Mouse (Mus musculus) kidney, adult 2 months (tissue): Measurements from ENCODE around the gene Rassf5. TPM values are rescaled to one million over a fixed set of nuclear protein-coding genes. Genes with fewer than 3 reads are reported as not detected.

Experiments used
- DNase-seq: peaks from one replicate; pipeline ENCODE4 v3.0.0; 2021
- H3K27ac ChIP-seq: fragments of 200-500 bp; 2 replicates; pipeline ENCODE4 v1.5.1; 2012; ENCODE audit warnings: low read depth, low read length, control low read depth, inconsistent platforms; ENCODE audit not compliant: insufficient read depth
- H3K27me3 ChIP-seq: fragments of 200-500 bp; replicated peaks from 2 replicates; pipeline ENCODE4 v1.6.1; 2012; ENCODE audit warnings: mild to moderate bottlenecking, moderate library complexity, low read length, inconsistent platforms; ENCODE audit not compliant: control insufficient read depth, insufficient read depth
- H3K36me3 ChIP-seq: fragments of 200-500 bp; 2 replicates; pipeline ENCODE4 v1.6.1; 2012; ENCODE audit warnings: mild to moderate bottlenecking, moderate library complexity, low read length, inconsistent platforms; ENCODE audit not compliant: control insufficient read depth, insufficient read depth
- H3K4me1 ChIP-seq: fragments of 200-500 bp; 2 replicates; pipeline ENCODE4 v1.6.1; 2011; ENCODE audit warnings: low read length; ENCODE audit not compliant: control insufficient read depth, insufficient read depth
- H3K4me3 ChIP-seq: fragments of 200-500 bp; 2 replicates; pipeline ENCODE4 v1.5.1; 2011; ENCODE audit warnings: mild to moderate bottlenecking, low read depth, low read length, control low read depth; ENCODE audit not compliant: insufficient read depth
- CTCF ChIP-seq: fragments of 200-500 bp; conservative IDR thresholded peaks from 2 replicates; pipeline ENCODE4 v1.5.1; 2011; ENCODE audit warnings: low read depth, mild to moderate bottlenecking, control low read depth, low read length, moderate library complexity, mixed read lengths; ENCODE audit not compliant: insufficient read depth, insufficient read length
- POLR2A ChIP-seq: fragments of 200-500 bp; IDR thresholded peaks from one replicate; pipeline ENCODE4 v1.6.1; 2011; ENCODE audit warnings: low read depth, low read length, control low read depth
- WGBS: fragments of 180-500 bp; shearing (Covaris S2); methylation state at CpG from one replicate; pipeline ENCODE4 v1.1.7; 2018; 5-methylcytosine and 5-hydroxymethylcytosine counted together
- polyA plus RNA-seq: library from polyadenylated mRNA; depleted of rRNA; stranded (reverse); fragments of >200 nt; gene quantifications from 2 replicates; pipeline ENCODE4 v1.2.3, GENCODE M21; 2012

The Rassf5 gene
- polyA plus RNA-seq, 1 experiment, result 5.7 TPM

GRCm38 (mm10) chr1:131275577-131275976, 30.5 kb upstream of the Rassf5 start:
- H3K36me3 ChIP-seq, result no peaks in the 10 kb centered on the region
- no peaks in the 10 kb centered on the region; the same call in 1 of the 2 replicates for H3K4me1 ChIP-seq
- H3K4me3 ChIP-seq, result no peak overlapping the region
- no peak overlapping the region for H3K27ac ChIP-seq
- no peak for TF ChIP-seq CTCF
- no peak for DNase-seq
- 82% methylated on average over 14 of the region's 14 CpGs for WGBS
- H3K27me3 ChIP-seq, result no peaks in the 10 kb centered on the region

- Histone ChIP-seq H3K4me3 (no peak overlapping the region), H3K27me3 (no peaks in the 10 kb centered on the region), H3K4me1 (no peaks in the 10 kb centered on the region; the same call in 1 of the 2 replicates), H3K36me3 (no peaks in the 10 kb centered on the region), H3K27ac (no peak overlapping the region; the same call in 1 of the 2 replicates)
- no peak for TF ChIP-seq POLR2A
- WGBS, result 48% methylated on average over 22 of the region's 22 CpGs
- DNase-seq, result peak; percentile 87
Observed at GRCm38 (mm10) chr1:131274725-131275539, 29.9 kb upstream of the Rassf5 start.

- TF ChIP-seq POLR2A, result no peak
- TF ChIP-seq CTCF, result peak; percentile 89
- Histone ChIP-seq H3K27me3 (no peaks in the 10 kb centered on the region), H3K4me1 (no peaks in the 10 kb centered on the region; the same call in 1 of the 2 replicates), H3K27ac (no peak overlapping the region), H3K4me3 (no peak overlapping the region), H3K36me3 (no peaks in the 10 kb centered on the region)
- peak; percentile 80 for DNase-seq
- 48% methylated on average over 22 of the region's 22 CpGs for WGBS
Observed at GRCm38 (mm10) chr1:131269797-131270578, 24.9 kb upstream of the Rassf5 start.

- H3K27ac ChIP-seq, result no peak overlapping the region
- 83% methylated on average over 10 of the region's 10 CpGs for WGBS
- no peaks in the 10 kb centered on the region for H3K27me3 ChIP-seq
- no peaks in the 10 kb centered on the region for H3K4me1 ChIP-seq
- no peaks in the 10 kb centered on the region for H3K36me3 ChIP-seq
- TF ChIP-seq CTCF (no peak), POLR2A (no peak)
- H3K4me3 ChIP-seq, result no peak overlapping the region
- DNase-seq, result no peak
Observed at GRCm38 (mm10) chr1:131268776-131269175, 23.7 kb upstream of the Rassf5 start.

- H3K27ac ChIP-seq, result no peak overlapping the region
- no peaks in the 10 kb centered on the region for H3K27me3 ChIP-seq
- no peaks in the 10 kb centered on the region for H3K36me3 ChIP-seq
- DNase-seq, result no peak
- H3K4me3 ChIP-seq, result no peak overlapping the region
- WGBS, result 83% methylated on average over 12 of the region's 12 CpGs
- H3K4me1 ChIP-seq, result no peaks in the 10 kb centered on the region
- TF ChIP-seq CTCF (no peak), POLR2A (no peak)
Observed at GRCm38 (mm10) chr1:131263905-131264304, 18.8 kb upstream of the Rassf5 start.

- Histone ChIP-seq H3K36me3 (no peaks in the 10 kb centered on the region), H3K27ac (no peak overlapping the region), H3K4me1 (no peaks in the 10 kb centered on the region), H3K27me3 (no peaks in the 10 kb centered on the region), H3K4me3 (no peak overlapping the region)
- peak; percentile 81 for TF ChIP-seq CTCF
- TF ChIP-seq POLR2A, result no peak
- WGBS, result 39% methylated on average over 10 of the region's 10 CpGs
- peak; percentile 65 for DNase-seq
Observed at GRCm38 (mm10) chr1:131260309-131260656, 15.2 kb upstream of the Rassf5 start.

GRCm38 (mm10) chr1:131259632-131260308, 14.7 kb upstream of the Rassf5 start:
- no peak for TF ChIP-seq POLR2A
- TF ChIP-seq CTCF, result no peak
- H3K4me1 ChIP-seq, result no peaks in the 10 kb centered on the region
- no peaks in the 10 kb centered on the region for H3K27me3 ChIP-seq
- WGBS, result 77% methylated on average over 10 of the region's 10 CpGs
- no peak overlapping the region for H3K4me3 ChIP-seq
- H3K36me3 ChIP-seq, result no peaks in the 10 kb centered on the region
- H3K27ac ChIP-seq, result no peak overlapping the region
- DNase-seq, result no peak
